Mouse (Mus musculus): ENCODE data around the gene Rpl36-ps4. TPM values are rescaled to one million over a fixed set of nuclear protein-coding genes. Genes with fewer than 3 reads are reported as not detected.

Gene Rpl36-ps4
- polyA plus RNA-seq, 1 experiment = not detected

DNA sequence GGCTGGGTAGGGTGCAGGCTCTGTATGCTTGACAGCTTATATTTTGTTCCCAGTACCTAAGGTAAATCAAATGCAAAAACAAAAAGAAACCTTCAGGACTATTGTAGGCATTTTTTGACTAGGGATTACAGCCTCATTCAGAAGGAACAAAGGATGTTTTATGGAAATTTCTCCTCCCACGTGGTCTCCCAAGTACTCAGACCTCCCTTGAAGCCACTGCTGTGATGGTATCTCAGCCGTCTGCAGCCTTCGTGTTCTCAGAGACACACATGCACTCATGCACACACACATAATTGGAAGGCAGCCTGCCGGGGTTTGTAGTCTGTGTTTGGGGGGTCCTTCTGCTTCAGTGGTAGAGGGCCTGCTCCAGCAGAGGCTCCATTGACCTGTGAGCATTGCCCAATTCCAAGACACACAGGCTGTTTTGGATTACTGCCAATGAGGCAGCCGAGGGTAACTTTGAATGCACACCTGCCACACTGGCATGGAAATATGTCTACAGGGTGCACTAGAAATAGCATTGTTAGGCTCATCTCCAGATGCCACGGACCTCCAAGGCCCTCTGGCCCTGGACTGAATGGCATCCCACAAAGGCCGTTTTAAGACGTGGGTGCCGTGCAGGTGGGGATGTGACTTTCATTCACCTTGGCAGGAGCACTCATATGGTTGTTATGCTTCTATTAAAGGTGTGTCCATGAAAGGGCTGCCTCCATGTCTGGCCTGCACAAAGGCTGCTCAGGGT is 41.1 kb upstream of the Rpl36-ps4 start:
- TF ChIP-seq POLR2A (IDR thresholded peaks at IDR 0.05; ENCODE audit: borderline replicate concordance, extremely low read depth, insufficient read depth, insufficient read length, poor library complexity, severe bottlenecking) (no peak), CTCF (IDR thresholded peaks at IDR 0.05; ENCODE audit: borderline replicate concordance, extremely low read depth, insufficient read depth, insufficient read length) (no peak)
- DNase-seq (ENCODE audit: low read depth) = peak; percentile 75

GRCm38 (mm10) chr17:87882594-87882993 is 38.2 kb upstream of the Rpl36-ps4 start:
- no peak for DNase-seq (ENCODE audit: low read depth)
- TF ChIP-seq CTCF (IDR thresholded peaks at IDR 0.05; ENCODE audit: borderline replicate concordance, extremely low read depth, insufficient read depth, insufficient read length) (peak; percentile 56; the same call in 1 of the 2 replicates), POLR2A (IDR thresholded peaks at IDR 0.05; ENCODE audit: borderline replicate concordance, extremely low read depth, insufficient read depth, insufficient read length, poor library complexity, severe bottlenecking) (no peak)

DNA sequence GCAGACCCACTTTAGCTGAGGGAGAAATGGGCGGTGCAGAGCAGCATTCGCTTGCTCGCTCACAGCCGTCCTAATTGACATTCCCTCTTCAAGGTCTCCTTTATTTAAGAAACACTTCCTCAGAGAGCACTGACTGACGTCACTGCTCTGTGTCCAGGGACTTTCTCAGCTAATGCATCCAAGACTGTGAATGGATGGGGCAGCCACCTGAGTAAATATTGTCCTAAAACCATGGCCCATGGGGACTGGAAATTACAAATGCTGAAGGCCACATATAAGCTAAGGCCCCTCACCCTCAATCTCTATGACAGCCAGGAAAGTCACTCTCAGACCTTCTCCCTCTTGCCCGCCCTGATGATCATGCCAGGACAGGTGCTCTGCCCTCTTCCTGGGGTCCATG is 23.6 kb upstream of the Rpl36-ps4 start:
- DNase-seq (ENCODE audit: low read depth) = peak; percentile 55
- TF ChIP-seq POLR2A (IDR thresholded peaks at IDR 0.05; ENCODE audit: borderline replicate concordance, extremely low read depth, insufficient read depth, insufficient read length, poor library complexity, severe bottlenecking) (no peak), CTCF (IDR thresholded peaks at IDR 0.05; ENCODE audit: borderline replicate concordance, extremely low read depth, insufficient read depth, insufficient read length) (no peak)

- DNase-seq (ENCODE audit: low read depth) = no peak
Measured at GRCm38 (mm10) chr17:87900677-87901076, 20.1 kb upstream of the Rpl36-ps4 start.

GRCm38 (mm10) chr17:87901163-87901562 is 19.6 kb upstream of the Rpl36-ps4 start:
- peak; percentile 37 for DNase-seq (ENCODE audit: low read depth)
- no peak for TF ChIP-seq POLR2A (IDR thresholded peaks at IDR 0.05; ENCODE audit: borderline replicate concordance, extremely low read depth, insufficient read depth, insufficient read length, poor library complexity, severe bottlenecking)
- no peak for TF ChIP-seq CTCF (IDR thresholded peaks at IDR 0.05; ENCODE audit: borderline replicate concordance, extremely low read depth, insufficient read depth, insufficient read length)

More at GRCm38 (mm10) chr17:87900677-87901076, 20.1 kb upstream of the Rpl36-ps4 start:
- no peak for TF ChIP-seq POLR2A (IDR thresholded peaks at IDR 0.05; ENCODE audit: borderline replicate concordance, extremely low read depth, insufficient read depth, insufficient read length, poor library complexity, severe bottlenecking)
- no peak for TF ChIP-seq CTCF (IDR thresholded peaks at IDR 0.05; ENCODE audit: borderline replicate concordance, extremely low read depth, insufficient read depth, insufficient read length)

DNA sequence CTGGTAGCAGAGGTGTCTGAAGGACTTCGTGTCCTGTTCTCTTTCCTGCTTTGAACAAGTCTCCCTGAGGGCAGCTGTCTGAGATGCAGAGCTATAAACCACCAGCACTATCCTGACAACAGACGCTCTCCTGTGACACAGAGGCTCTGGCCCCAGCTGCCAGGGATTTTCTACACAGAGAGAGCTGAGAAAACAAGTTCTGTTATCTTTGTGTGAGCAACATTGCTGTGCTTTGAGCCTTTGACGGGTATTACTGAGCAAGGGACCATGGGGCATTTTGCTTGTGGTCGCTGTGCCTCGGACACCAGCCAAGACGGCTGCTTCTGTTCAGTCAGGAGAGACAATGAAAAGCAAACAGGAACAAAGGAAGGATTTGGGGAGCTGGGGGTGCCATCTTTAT is 17.6 kb upstream of the Rpl36-ps4 start:
- peak; percentile 81 for DNase-seq (ENCODE audit: low read depth)
- no peak for TF ChIP-seq CTCF (IDR thresholded peaks at IDR 0.05; ENCODE audit: borderline replicate concordance, extremely low read depth, insufficient read depth, insufficient read length)
- TF ChIP-seq POLR2A (IDR thresholded peaks at IDR 0.05; ENCODE audit: borderline replicate concordance, extremely low read depth, insufficient read depth, insufficient read length, poor library complexity, severe bottlenecking) = no peak

DNA sequence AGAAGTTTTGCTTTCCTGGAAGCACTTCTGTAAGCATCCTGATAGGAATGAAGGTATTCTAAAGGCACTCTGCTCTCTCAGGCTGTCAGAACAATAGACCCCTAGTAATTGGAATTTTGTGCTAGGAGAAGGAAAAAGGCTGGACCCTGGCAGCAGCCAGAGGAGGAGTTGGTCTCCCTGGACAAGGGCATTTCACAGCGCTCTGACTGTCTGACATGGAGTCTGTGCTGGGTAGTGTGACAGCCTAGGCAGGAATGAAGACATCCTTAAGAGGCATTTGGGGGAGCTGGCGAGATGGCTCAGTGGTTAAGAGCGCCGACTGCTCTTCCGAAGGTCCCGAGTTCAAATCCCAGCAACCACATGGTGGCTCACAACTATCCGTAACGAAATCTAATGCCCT is 17.1 kb upstream of the Rpl36-ps4 start:
- no peak for TF ChIP-seq CTCF (IDR thresholded peaks at IDR 0.05; ENCODE audit: borderline replicate concordance, extremely low read depth, insufficient read depth, insufficient read length)
- no peak for TF ChIP-seq POLR2A (IDR thresholded peaks at IDR 0.05; ENCODE audit: borderline replicate concordance, extremely low read depth, insufficient read depth, insufficient read length, poor library complexity, severe bottlenecking)
- DNase-seq (ENCODE audit: low read depth) = peak; percentile 43

GRCm38 (mm10) chr17:87915386-87915785 is 5.4 kb upstream of the Rpl36-ps4 start:
- DNase-seq (ENCODE audit: low read depth) = no peak
- TF ChIP-seq CTCF (IDR thresholded peaks at IDR 0.05; ENCODE audit: borderline replicate concordance, extremely low read depth, insufficient read depth, insufficient read length) = no peak
- TF ChIP-seq POLR2A (IDR thresholded peaks at IDR 0.05; ENCODE audit: borderline replicate concordance, extremely low read depth, insufficient read depth, insufficient read length, poor library complexity, severe bottlenecking) = no peak

DNA sequence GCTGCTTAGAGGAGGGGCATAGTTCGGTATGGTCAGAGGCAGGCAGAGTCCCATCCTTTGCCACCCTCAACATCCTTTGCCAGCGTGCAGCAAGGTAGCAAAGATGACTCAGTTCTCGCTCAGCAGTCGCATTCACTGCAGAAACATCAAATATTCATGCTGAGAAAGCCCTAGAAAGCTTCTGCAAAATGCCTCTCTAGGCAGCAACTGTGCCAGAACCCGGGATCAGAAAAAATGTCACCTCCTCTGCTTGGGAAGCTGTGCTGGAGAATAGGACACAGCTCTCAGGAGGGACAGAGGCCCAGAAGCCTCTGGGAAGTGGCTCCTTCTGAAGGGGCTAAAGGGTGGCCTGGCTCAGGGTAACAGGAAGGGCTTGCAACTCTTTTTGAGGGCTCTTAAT is 2.7 kb upstream of the Rpl36-ps4 start:
- TF ChIP-seq POLR2A (IDR thresholded peaks at IDR 0.05; ENCODE audit: borderline replicate concordance, extremely low read depth, insufficient read depth, insufficient read length, poor library complexity, severe bottlenecking) = no peak
- no peak for TF ChIP-seq CTCF (IDR thresholded peaks at IDR 0.05; ENCODE audit: borderline replicate concordance, extremely low read depth, insufficient read depth, insufficient read length)

GRCm38 (mm10) chr17:87934326-87934725 is 13.5 kb downstream of the Rpl36-ps4 start:
- no peak for TF ChIP-seq CTCF (IDR thresholded peaks at IDR 0.05; ENCODE audit: borderline replicate concordance, extremely low read depth, insufficient read depth, insufficient read length)
- no peak for TF ChIP-seq POLR2A (IDR thresholded peaks at IDR 0.05; ENCODE audit: borderline replicate concordance, extremely low read depth, insufficient read depth, insufficient read length, poor library complexity, severe bottlenecking)

More for the DNA sequence above, 2.7 kb upstream of the Rpl36-ps4 start:
- no peak for DNase-seq (ENCODE audit: low read depth)

DNA sequence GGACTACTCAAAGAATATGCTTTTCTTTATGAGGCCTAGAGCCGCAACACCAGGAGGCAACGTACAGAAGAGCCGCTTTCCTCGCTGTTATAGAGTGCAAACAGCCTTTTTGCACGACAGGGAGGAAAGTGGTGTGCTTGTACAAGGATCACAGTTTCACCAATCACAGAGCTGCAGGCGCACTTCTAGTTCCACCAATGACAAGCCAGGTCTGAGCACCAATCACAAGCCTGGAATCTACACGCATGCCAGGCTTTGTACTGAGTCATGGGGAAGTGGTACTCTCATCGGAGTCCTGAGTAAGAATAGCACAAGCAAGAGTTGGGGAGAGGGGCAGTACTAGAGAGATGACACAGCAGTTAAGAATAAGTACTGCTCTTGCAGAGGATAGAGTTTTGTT is 14.0 kb downstream of the Rpl36-ps4 start:
- TF ChIP-seq CTCF (IDR thresholded peaks at IDR 0.05; ENCODE audit: borderline replicate concordance, extremely low read depth, insufficient read depth, insufficient read length) (no peak), POLR2A (IDR thresholded peaks at IDR 0.05; ENCODE audit: borderline replicate concordance, extremely low read depth, insufficient read depth, insufficient read length, poor library complexity, severe bottlenecking) (no peak)
- DNase-seq (ENCODE audit: low read depth) = no peak

More at GRCm38 (mm10) chr17:87934326-87934725, 13.5 kb downstream of the Rpl36-ps4 start:
- DNase-seq (ENCODE audit: low read depth) = no peak

GRCm38 (mm10) chr17:87936156-87936555 is 15.4 kb downstream of the Rpl36-ps4 start:
- no peak for DNase-seq (ENCODE audit: low read depth)
- no peak for TF ChIP-seq CTCF (IDR thresholded peaks at IDR 0.05; ENCODE audit: borderline replicate concordance, extremely low read depth, insufficient read depth, insufficient read length)
- TF ChIP-seq POLR2A (IDR thresholded peaks at IDR 0.05; ENCODE audit: borderline replicate concordance, extremely low read depth, insufficient read depth, insufficient read length, poor library complexity, severe bottlenecking) = no peak

All from brain, embryonic 14.5 days (tissue).